Mouse (Mus musculus): Measurements from ENCODE around the gene Ypel3. TPM values are rescaled to one million over a fixed set of nuclear protein-coding genes. Genes with fewer than 3 reads are reported as not detected.
"Not testable (repeated sequence)": the region's sequence is repeated elsewhere in the genome, so short reads cannot be mapped to it uniquely, and the experiment has no call there.

Ypel3 gene
- 43.4 and 66.0 TPM in 2 replicates for polyA plus RNA-seq (2016; fragmentation: Nextera tagmentation; extraction: Ambion mirVana)

DNA sequence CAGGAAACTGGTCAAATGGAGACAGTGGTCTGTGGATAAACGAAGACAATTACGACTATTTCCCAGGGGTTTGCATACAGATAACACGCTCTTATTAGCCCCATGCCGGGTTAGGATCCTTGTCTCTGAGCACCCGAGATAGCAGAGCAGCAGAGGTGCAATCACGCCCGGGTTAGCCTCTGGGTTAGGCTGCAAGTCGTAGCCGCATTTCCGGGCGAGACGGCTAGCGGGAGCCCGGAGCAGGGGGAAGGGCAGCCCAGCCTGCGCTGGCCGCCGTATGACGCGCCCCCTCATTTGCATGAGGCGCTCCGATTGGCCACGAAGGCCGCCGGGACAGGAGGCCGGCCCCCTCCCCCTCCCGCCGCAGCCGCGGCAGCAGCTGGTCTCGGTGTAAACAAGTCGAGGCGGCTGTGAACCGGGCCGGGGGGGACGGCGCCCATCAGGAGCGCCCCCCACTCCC, at the start of gene Ypel3:
TSS of gene Ypel3 (plus strand) at position 358 of the 460 bp plus-strand sequence.
- Histone ChIP-seq H3K27ac (peak within 1 kb of the TSS; percentile 96), H3K9me3 (no peaks in the 10 kb centered on the region), H3K36me3 (peaks cover 25% of the 10 kb centered on the region), H3K27me3 (ENCODE audit: insufficient read depth, poor library complexity, severe bottlenecking) (no peaks in the 10 kb centered on the region), H3K4me3 (peak within 1 kb of the TSS; percentile 95), H3K4me1 (peaks cover 48% of the 10 kb centered on the region)
- under 1% methylated on average over 31 of the region's 37 CpGs for WGBS
- DNase-seq (ENCODE audit: low spot score) = peak; percentile 97

DNA sequence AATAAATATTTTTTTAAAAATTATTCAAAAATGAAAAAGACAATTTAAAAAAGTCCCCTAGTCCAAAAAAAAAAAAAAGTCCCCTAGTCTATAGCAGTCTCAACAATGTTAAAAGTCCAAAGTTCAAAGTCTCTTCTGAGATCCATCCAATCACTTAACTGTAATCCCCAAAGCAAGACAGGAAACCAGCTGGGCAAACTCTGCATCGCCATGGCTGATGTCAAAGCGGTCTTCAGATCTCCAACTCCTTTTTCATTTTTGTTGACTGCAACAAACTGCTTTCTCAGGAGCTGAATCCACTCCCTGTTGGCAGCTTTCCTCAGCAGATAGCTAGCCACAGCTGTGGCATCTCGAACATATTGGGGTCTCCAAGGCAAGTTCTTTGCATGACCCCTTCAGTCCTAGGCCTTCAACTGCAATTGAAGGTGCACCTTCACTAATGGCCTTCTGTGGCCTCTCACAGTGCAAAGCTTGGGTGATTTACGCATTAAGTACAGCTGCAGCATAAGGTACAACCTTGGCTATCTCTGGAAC, 46.4 kb upstream of the Ypel3 start:
- not testable (repeated sequence) for DNase-seq (ENCODE audit: low spot score); H3K27ac ChIP-seq; H3K4me1 ChIP-seq; H3K9me3 ChIP-seq; H3K36me3 ChIP-seq; H3K4me3 ChIP-seq; H3K27me3 ChIP-seq (ENCODE audit: insufficient read depth, poor library complexity, severe bottlenecking)
- WGBS = 74% methylated on average over 4 of the region's 4 CpGs

DNA sequence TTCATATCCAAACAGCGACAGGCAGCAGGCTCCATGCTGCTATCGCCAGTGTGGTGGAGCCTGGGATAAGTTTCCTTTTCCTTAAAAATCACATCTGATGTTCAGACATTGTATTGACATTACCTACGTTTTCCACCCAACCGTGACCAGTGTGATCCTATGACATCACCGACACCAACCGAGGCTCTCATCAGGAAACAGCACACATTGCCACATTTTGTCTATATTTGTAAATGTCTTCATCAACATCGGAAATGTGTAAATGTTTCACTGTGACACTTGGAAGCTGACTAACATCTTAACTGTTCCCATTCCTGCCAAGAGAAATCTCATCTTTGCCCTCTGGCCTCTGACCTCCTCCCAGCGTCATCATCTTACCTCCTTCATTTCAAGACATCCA, 40.6 kb upstream of the Ypel3 start:
- H3K36me3 ChIP-seq = no peaks in the 10 kb centered on the region
- H3K4me3 ChIP-seq = no peak overlapping the region
- WGBS = 77% methylated on average over 8 of the region's 8 CpGs
- DNase-seq (ENCODE audit: low spot score) = no peak
- no peak overlapping the region for H3K27ac ChIP-seq
- H3K9me3 ChIP-seq = no peaks in the 10 kb centered on the region
- H3K4me1 ChIP-seq = 0 out of 2 replicates have a peak, but pooled peaks cover 5% of the 10 kb centered on the region
- peaks cover 22% of the 10 kb centered on the region; the same call in 1 of the 2 replicates for H3K27me3 ChIP-seq (ENCODE audit: insufficient read depth, poor library complexity, severe bottlenecking)

DNA sequence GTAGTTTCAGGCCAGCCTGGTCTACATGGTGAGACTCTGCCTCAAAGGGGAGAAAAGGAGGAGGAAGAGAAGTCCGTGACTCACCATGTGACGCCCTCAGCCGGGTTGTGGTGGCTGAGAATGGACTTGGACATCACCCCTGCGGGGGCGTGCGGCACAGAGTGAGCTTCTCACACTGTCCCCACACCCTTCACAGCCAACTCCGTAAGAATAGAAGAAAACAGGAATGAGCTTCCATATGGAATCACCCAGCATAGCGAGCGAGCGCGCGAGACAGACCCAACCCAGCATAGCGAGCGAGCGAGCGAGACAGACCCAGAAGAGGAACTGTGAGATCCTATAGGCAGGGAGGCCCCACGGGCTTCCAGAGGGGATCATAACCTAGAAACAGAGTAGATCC, 37.2 kb upstream of the Ypel3 start:
- WGBS = 84% methylated on average over 17 of the region's 17 CpGs
- H3K4me3 ChIP-seq = no peak overlapping the region
- no peaks in the 10 kb centered on the region for H3K36me3 ChIP-seq

DNA sequence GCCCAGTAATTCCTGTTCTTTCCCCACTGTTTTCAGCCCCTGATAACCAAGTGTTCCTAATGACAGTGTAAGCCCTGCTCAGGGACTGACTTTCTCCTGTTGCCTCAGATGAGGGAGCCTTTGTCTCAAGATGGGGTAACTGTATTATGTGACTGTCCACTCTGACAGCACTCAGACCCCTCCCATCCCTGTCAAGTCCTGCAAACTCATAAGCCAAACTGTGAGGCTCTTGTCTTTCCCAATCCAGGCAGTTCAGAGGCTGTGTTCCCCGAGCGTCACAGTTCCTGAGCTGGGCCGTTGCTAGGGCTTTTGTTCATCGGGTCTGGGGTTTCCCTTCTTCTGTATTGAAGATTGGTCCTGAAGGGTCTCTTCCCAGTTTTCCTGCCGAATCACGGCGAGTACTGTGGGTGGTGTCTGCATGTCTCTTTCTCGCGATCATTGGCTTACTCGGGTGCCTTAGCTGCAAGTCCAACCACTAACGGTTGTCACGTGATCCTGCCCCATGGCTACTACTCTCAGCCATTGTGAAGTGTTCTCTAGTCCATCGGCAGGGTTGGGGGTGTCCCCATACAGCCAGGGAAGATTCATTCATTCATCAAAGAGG, 36.5 kb upstream of the Ypel3 start:
- no peak overlapping the region for H3K27ac ChIP-seq
- H3K4me1 ChIP-seq = 0 out of 2 replicates have a peak, but pooled peaks cover 5% of the 10 kb centered on the region
- H3K9me3 ChIP-seq = no peaks in the 10 kb centered on the region
- no peak for DNase-seq (ENCODE audit: low spot score)
- no peaks in the 10 kb centered on the region for H3K36me3 ChIP-seq
- H3K27me3 ChIP-seq (ENCODE audit: insufficient read depth, poor library complexity, severe bottlenecking) = peaks cover 18% of the 10 kb centered on the region; the same call in 1 of the 2 replicates
- no peak overlapping the region for H3K4me3 ChIP-seq
- 77% methylated on average over 13 of the region's 13 CpGs for WGBS

More for the DNA sequence above, 37.2 kb upstream of the Ypel3 start:
- Histone ChIP-seq H3K27me3 (ENCODE audit: insufficient read depth, poor library complexity, severe bottlenecking) (peaks cover 18% of the 10 kb centered on the region; the same call in 1 of the 2 replicates), H3K27ac (no peak overlapping the region), H3K9me3 (no peaks in the 10 kb centered on the region), H3K4me1 (0 out of 2 replicates have a peak, but pooled peaks cover 5% of the 10 kb centered on the region)
- DNase-seq (ENCODE audit: low spot score) = no peak

DNA sequence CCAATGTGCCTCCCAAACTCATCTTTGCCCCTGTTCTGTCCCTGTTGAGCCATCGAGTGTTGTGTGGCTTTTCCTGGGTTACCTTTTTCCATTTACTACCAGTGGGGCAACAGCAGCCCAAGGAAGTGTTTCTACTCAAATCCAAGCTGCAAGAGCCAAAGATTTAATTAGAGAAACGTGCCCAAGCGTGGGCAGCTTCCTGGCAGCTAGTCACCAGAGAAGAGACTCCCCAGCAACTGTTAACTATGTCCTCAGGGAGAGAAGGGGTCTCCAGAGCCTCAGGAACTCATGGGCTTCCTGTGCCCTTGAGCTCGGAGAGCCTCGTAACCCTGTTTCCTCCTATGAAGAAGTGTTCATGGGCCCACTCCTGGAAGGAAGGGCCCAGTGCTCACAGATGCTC, 35.8 kb upstream of the Ypel3 start:
- H3K4me1 ChIP-seq = 0 out of 2 replicates have a peak, but pooled peaks cover 5% of the 10 kb centered on the region
- DNase-seq (ENCODE audit: low spot score) = no peak
- peaks cover 18% of the 10 kb centered on the region; the same call in 1 of the 2 replicates for H3K27me3 ChIP-seq (ENCODE audit: insufficient read depth, poor library complexity, severe bottlenecking)
- 79% methylated on average over 5 of the region's 5 CpGs for WGBS
- no peaks in the 10 kb centered on the region for H3K36me3 ChIP-seq
- no peaks in the 10 kb centered on the region for H3K9me3 ChIP-seq
- H3K4me3 ChIP-seq = no peak overlapping the region
- no peak overlapping the region for H3K27ac ChIP-seq

DNA sequence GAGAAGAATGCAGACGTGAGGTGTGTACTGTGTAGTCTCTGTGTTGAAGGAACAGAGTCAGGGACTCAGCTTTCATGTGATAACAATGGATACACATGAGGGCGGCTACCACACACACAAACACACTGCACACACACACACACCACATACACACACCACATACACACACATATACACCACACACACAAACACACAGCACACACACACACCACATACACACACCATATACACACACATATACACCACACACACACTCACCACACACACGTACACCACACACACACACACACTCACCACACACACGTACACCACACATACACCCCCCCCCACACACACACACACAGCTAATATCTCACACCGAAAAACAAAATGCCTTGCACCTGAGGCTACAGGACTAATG, 35.3 kb upstream of the Ypel3 start:
- H3K27me3 ChIP-seq (ENCODE audit: insufficient read depth, poor library complexity, severe bottlenecking) = peaks cover 18% of the 10 kb centered on the region; the same call in 1 of the 2 replicates
- no peak for DNase-seq (ENCODE audit: low spot score)
- H3K36me3 ChIP-seq = no peaks in the 10 kb centered on the region
- H3K9me3 ChIP-seq = no peaks in the 10 kb centered on the region
- no peak overlapping the region for H3K27ac ChIP-seq
- H3K4me3 ChIP-seq = no peak overlapping the region
- WGBS = 86% methylated on average over 5 of the region's 5 CpGs
- peaks cover 9% of the 10 kb centered on the region; the same call in 1 of the 2 replicates for H3K4me1 ChIP-seq

DNA sequence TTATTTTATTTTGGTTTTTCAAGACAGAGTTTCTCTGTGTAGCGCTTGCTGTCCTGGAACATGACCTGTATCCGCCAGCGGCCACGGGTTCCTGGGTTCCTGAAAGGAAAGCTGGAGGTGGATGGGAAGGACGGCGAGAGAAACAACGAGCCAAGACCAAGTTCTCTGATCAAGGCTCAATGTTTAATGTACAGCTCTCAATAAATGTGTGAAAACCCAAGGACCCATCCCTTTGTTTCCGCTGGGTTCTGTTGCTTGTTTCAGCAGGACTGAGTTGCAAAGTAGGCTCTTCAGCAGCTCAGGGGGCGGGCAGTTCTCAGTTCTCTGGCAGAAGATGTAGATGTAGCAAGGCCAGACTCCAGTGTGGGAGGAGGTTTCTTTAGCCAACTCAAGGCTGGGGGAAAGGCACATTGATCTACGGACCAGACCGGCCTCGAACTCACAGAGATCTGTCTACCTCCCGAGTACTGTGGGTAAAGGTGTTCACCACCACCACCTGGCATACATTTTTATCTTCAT, 34.7 kb upstream of the Ypel3 start:
- Histone ChIP-seq H3K4me3 (no peak overlapping the region), H3K27me3 (ENCODE audit: insufficient read depth, poor library complexity, severe bottlenecking) (peaks cover 18% of the 10 kb centered on the region; the same call in 1 of the 2 replicates), H3K27ac (no peak overlapping the region), H3K4me1 (peaks cover 9% of the 10 kb centered on the region; the same call in 1 of the 2 replicates), H3K36me3 (no peaks in the 10 kb centered on the region), H3K9me3 (no peaks in the 10 kb centered on the region)
- no peak for DNase-seq (ENCODE audit: low spot score)
- 87% methylated on average over 13 of the region's 13 CpGs for WGBS

DNA sequence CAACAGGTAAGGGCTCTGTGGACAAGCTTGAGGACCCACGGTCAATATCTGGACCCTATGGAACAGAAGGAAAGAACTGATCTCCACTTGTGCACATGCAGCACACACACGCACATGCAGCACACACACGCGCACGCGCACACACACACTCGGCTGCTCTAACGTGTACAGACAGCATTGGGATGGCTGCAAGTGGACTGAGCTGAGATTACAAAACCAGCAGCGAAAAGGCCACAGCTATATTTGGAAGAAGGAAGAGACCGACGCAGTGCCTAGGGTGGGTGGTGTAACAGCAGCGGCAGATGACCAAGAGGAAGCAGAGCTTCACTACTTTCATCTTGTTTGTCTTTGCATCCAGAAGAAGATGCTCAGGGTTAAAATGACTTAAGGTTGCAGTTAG, 30.7 kb upstream of the Ypel3 start:
- WGBS = 72% methylated on average over 12 of the region's 12 CpGs
- no peak for DNase-seq (ENCODE audit: low spot score)
- H3K27ac ChIP-seq = no peak overlapping the region
- H3K4me1 ChIP-seq = peaks cover 6% of the 10 kb centered on the region; the same call in 1 of the 2 replicates
- H3K4me3 ChIP-seq = no peak overlapping the region
- H3K27me3 ChIP-seq (ENCODE audit: insufficient read depth, poor library complexity, severe bottlenecking) = 0 out of 2 replicates have a peak, but pooled peaks cover under 1% of the 10 kb centered on the region
- no peaks in the 10 kb centered on the region for H3K9me3 ChIP-seq
- H3K36me3 ChIP-seq = no peaks in the 10 kb centered on the region

DNA sequence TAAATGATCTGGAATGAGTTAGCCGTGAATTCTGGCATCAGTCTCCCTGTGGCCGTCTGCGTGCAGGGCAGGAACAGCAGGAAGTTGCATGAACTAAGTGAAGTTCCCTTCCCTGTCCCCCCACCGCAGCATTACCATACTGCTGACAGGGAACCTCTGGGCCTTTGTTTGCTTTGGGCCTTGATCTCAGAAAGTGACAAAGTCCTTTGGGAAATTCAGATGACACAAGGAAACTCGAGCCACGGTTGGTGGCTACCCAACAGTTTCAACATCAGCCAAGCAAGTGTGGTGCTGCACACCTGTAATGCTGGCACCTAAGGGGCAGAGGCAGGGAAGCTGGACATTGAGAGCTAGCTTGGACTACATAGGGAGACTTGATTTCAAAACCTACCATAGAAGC, 30.0 kb upstream of the Ypel3 start:
- no peaks in the 10 kb centered on the region for H3K9me3 ChIP-seq
- no peaks in the 10 kb centered on the region for H3K36me3 ChIP-seq
- no peak overlapping the region for H3K4me3 ChIP-seq
- H3K27ac ChIP-seq = no peak overlapping the region
- H3K4me1 ChIP-seq = peaks cover 6% of the 10 kb centered on the region; the same call in 1 of the 2 replicates
- no peak for DNase-seq (ENCODE audit: low spot score)
- 36% methylated on average over 6 of the region's 6 CpGs for WGBS
- H3K27me3 ChIP-seq (ENCODE audit: insufficient read depth, poor library complexity, severe bottlenecking) = no peaks in the 10 kb centered on the region

DNA sequence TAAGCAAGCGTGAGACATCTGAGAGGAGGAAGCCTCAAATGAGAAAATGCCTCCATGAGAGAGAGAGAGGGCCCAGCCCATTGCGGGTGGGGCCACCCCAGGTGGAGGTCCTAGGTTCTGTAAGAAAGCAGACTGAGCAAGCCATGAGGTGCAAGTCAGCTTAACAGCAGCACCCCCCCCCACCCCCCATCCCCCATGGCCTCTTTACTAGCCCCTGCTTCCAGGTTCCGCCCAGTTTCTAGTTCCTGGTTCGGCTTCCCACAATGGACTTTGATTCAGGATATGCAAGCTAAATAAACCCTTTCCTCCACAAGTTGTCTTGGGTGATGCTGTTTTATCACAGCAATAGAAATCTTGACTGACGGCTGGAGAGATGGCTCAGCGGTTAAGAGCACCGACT, 27.9 kb upstream of the Ypel3 start:
- Histone ChIP-seq H3K4me1 (peaks cover 6% of the 10 kb centered on the region; the same call in 1 of the 2 replicates), H3K27ac (no peak overlapping the region), H3K36me3 (no peaks in the 10 kb centered on the region), H3K9me3 (no peaks in the 10 kb centered on the region), H3K4me3 (no peak overlapping the region), H3K27me3 (ENCODE audit: insufficient read depth, poor library complexity, severe bottlenecking) (no peaks in the 10 kb centered on the region)
- no peak for DNase-seq (ENCODE audit: low spot score)
- WGBS = 69% methylated on average over 7 of the region's 7 CpGs

DNA sequence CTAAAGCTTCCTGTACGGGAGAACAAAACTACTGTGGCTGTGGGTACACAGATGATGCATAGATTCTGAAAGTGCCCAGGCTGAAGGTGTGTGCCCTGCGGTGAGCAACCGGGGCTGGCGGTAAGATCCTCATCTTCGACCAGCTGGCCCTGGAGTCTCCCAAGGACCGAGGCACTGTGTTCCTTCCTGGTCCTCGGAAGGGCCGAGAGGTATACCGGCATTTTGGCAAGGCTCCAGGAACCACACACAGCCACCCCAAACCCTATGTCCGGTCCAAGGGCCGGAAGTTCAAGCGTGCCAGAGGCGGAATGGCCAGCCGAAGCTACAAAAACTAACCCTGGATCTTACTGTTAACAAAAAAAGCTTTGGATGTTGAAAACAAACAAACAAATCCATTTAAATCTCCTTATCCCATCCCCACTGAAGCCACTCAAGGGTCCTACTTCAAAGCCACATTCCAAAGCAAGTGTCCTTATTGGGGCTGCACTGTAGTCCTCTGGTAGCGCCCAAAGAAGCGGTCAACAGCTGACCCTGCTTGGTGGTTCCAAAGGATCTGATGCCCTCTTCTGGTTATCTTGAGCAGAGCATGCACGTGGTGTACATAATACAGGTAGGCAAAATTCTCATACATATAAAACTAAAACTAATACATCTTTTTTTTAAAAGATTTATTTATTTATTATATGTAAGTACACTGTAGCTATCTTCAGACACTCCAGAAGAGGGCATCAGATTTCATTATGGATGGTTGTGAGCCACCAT, 27.0 kb upstream of the Ypel3 start:
- 91% methylated on average over 17 of the region's 17 CpGs for WGBS

More for the DNA sequence above, 27.0 kb upstream of the Ypel3 start:
- Histone ChIP-seq H3K4me3 (no peak overlapping the region), H3K27me3 (ENCODE audit: insufficient read depth, poor library complexity, severe bottlenecking) (no peaks in the 10 kb centered on the region), H3K36me3 (no peaks in the 10 kb centered on the region), H3K9me3 (no peaks in the 10 kb centered on the region), H3K4me1 (peaks cover 6% of the 10 kb centered on the region; the same call in 1 of the 2 replicates), H3K27ac (no peak overlapping the region)
- DNase-seq (ENCODE audit: low spot score) = no peak

Data from heart, embryonic 10.5 days (tissue).